Mouse (Mus musculus): Measurements from ENCODE around the gene Gm10428. TPM values are rescaled to one million over a fixed set of nuclear protein-coding genes. Genes with fewer than 3 reads are reported as not detected.

Gm10428 gene
- polyA plus RNA-seq, 1 experiment from 2014 or later = not detected

DNA sequence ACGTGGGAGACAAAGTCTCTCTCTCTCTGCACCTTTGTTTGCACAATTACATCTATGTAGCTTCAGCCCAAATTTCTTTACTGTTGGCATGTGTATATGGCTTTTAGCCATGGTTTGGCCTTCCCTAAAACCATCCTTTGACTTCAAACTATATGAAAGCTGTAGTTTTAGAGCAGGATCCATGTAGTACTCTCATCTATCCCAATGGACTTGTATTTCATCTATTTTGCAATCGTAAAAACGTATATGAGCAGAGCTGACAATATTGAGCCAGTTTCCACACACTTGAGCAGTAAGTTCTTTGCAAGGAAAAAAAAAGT is 36.7 kb downstream of the Gm10428 start:
- Histone ChIP-seq H3K27ac (peak overlapping the region; percentile 49; the same call in 1 of the 2 replicates), H3K36me3 (peaks cover 24% of the 10 kb centered on the region), H3K9me3 (peaks cover 12% of the 10 kb centered on the region), H3K4me1 (replicated peaks) (peaks cover 8% of the 10 kb centered on the region; the same call in 1 of the 2 replicates), H3K9ac (replicated peaks) (peak overlapping the region; percentile 54), H3K4me2 (replicated peaks) (peak overlapping the region; percentile 69), H3K27me3 (no peaks in the 10 kb centered on the region), H3K4me3 (replicated peaks) (peak overlapping the region; percentile 55)
- 52% methylated on average over 3 of the region's 3 CpGs for WGBS
- no peak for ATAC-seq

Other genes starting within 250 kb of the Gm10428 start
- gene Cenpv, start 213.8 kb upstream of the Gm10428 start, polyA plus RNA-seq (2015; fragmentation: Nextera tagmentation; extraction: Ambion mirVana) = 52.8 and 65.6 TPM in 2 replicates
- 4,691 and 4,901 TPM in 2 replicates for gene Ubb, start 201.9 kb upstream of the Gm10428 start, polyA plus RNA-seq (2015; fragmentation: Nextera tagmentation; extraction: Ambion mirVana)
- 20.7 TPM in 2 replicates for gene Trpv2, start 178.6 kb upstream of the Gm10428 start, polyA plus RNA-seq (2015; fragmentation: Nextera tagmentation; extraction: Ambion mirVana)
- 8.2 and 11.4 TPM in 2 replicates for gene Lrrc75a, start 104.6 kb upstream of the Gm10428 start, polyA plus RNA-seq (2015; fragmentation: Nextera tagmentation; extraction: Ambion mirVana)
- 23.0 and 25.2 TPM in 2 replicates for gene Mmgt2, start 104.4 kb upstream of the Gm10428 start, polyA plus RNA-seq (2015; fragmentation: Nextera tagmentation; extraction: Ambion mirVana)
- gene Zfp287, start 21.2 kb upstream of the Gm10428 start, polyA plus RNA-seq (2015; fragmentation: Nextera tagmentation; extraction: Ambion mirVana) = 21.2 and 22.2 TPM in 2 replicates
- gene Zfp286, start 36.4 kb downstream of the Gm10428 start, polyA plus RNA-seq (2015; fragmentation: Nextera tagmentation; extraction: Ambion mirVana) = 35.4 and 37.9 TPM in 2 replicates
- 4.5 and 5.3 TPM in 2 replicates for gene Trim16, start 67.1 kb downstream of the Gm10428 start, polyA plus RNA-seq (2015; fragmentation: Nextera tagmentation; extraction: Ambion mirVana)
- 0.22 and 0.24 TPM in 2 replicates for gene Fbxw10, start 94.0 kb downstream of the Gm10428 start, polyA plus RNA-seq (2015; fragmentation: Nextera tagmentation; extraction: Ambion mirVana)
- gene Tvp23b, start 126.4 kb downstream of the Gm10428 start, polyA plus RNA-seq (2015; fragmentation: Nextera tagmentation; extraction: Ambion mirVana) = 55.2 and 62.5 TPM in 2 replicates
- gene Cdrt4, start 198.1 kb downstream of the Gm10428 start, polyA plus RNA-seq (2015; fragmentation: Nextera tagmentation; extraction: Ambion mirVana) = not detected in 2 replicates